20 mouse cellular contexts compared by ENCODE assay signal in the genomic region with DNA sequence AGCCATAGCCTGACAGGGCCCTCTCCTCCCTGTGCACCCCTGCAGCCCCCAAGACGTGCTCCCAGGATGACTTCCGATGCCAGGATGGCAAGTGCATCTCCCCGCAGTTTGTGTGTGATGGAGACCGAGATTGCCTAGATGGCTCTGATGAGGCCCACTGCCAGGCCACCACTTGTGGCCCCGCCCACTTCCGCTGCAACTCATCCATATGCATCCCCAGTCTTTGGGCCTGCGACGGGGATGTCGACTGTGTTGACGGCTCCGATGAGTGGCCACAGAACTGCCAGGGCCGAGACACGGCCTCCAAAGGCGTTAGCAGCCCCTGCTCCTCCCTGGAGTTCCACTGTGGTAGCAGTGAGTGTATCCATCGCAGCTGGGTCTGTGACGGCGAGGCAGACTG.
"Had no signal": no experiment of that assay in that cellular context is flagged by ENCODE, and none has a peak within 500 bp of the region (broad histone marks: within the 10 kb centered on the region; RNA-seq: fewer than 3 reads in every experiment).

No protein-coding gene starts in this region.

- H3K4me2 ChIP-seq: liver, embryonic 13.5 days; neural tube, embryonic 12.5 days; neural tube, embryonic 15.5 days had no signal

- DNase-seq: kidney, postnatal 25 days; layer of hippocampus, adult 9-11 months; liver, embryonic 13.5 days; lung, adult 2 months; lung, postnatal 14 days; lung, postnatal 4 days; midbrain, embryonic 14.5 days; right cerebral cortex, adult 18-20 months; right cerebral cortex, postnatal 14 days; right cerebral cortex, postnatal 4 days; thymus, adult 2 months; thymus, postnatal 14 days; thymus, postnatal 4 days had no signal

- H3K27me3 ChIP-seq: liver, embryonic 13.5 days; neural tube, embryonic 12.5 days; neural tube, embryonic 15.5 days had no signal

- H3K4me3 ChIP-seq: layer of hippocampus, adult 2 months; left cerebral cortex, adult 2 months; liver, embryonic 13.5 days; midbrain, embryonic 10.5 days; neural tube, embryonic 12.5 days; neural tube, embryonic 15.5 days had no signal

- H3K9ac ChIP-seq: liver, embryonic 13.5 days; neural tube, embryonic 12.5 days; neural tube, embryonic 15.5 days had no signal

- H3K4me1 ChIP-seq: neural tube, embryonic 12.5 days had no signal

- H3K27ac ChIP-seq: kidney, postnatal 0 days; layer of hippocampus, adult 2 months; left cerebral cortex, adult 2 months; liver, embryonic 13.5 days; midbrain, embryonic 10.5 days; neural tube, embryonic 12.5 days; neural tube, embryonic 15.5 days; stomach, postnatal 0 days had no signal

- H3K9me3 ChIP-seq: liver, embryonic 13.5 days; midbrain, embryonic 10.5 days; neural tube, embryonic 12.5 days; neural tube, embryonic 15.5 days had no signal
